In the genomic region with DNA sequence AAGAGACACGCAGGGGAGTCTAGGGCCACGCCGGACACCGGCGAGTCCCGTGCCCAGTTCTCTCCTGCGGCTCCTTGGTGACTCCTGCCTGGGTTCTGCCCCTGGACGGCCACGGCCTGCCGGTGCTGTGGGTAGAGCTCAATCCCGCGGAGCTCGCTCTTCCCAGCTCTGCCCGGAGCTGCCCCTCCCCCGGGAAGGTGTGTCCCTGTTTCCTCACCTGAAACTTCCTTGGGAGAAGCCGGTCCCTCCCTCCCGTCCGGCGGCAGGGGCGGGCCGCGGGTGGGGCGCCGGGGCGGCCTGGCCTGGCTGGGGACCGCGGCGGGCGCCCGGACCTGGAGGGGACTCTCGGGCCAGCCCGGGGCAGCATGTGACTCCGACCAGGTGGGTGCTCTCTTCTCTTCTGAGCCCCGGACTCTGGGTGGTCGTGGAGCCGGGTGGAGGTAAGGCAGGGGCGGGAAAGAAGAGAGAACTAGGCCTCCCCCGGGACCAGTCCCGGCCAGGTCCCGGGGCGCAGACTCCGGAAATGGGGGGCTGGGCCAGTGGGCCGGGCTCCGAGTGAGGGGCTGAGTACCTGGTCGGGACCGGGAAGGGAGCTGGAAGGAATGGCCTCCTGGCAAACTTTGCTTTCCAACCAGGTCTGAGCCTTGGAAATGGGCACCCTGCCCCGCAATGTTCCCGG, we compare ENCODE assay signal across 8 mouse cellular contexts. TPM values are rescaled to one million over a fixed set of nuclear protein-coding genes. Genes with fewer than 3 reads are reported as not detected.
DNase-seq lines count a peak whose midpoint lies in the region; ATAC-seq and TF ChIP-seq lines count a peak whose summit lies in the region.

Gene Arhgef5, plus strand, starts transcription at position 220 of the 679 bp plus-strand sequence.

- no peaks in the 10 kb centered on the region for H3K36me3 ChIP-seq in spleen, adult 2 months (ENCODE audit: control insufficient read depth, insufficient read depth, low read length)
- H3K36me3 ChIP-seq in forebrain, embryonic 10.5 days (replicated peaks): no peaks in the 10 kb centered on the region
- H3K36me3 ChIP-seq in limb, embryonic 10.5 days: no peaks in the 10 kb centered on the region
- H3K36me3 ChIP-seq in midbrain, embryonic 10.5 days: no peaks in the 10 kb centered on the region
- H3K36me3 ChIP-seq in stomach, postnatal 0 days (ENCODE audit: control insufficient read depth, insufficient read depth, low read length): no peaks in the 10 kb centered on the region

- no peaks in the 10 kb centered on the region for H3K9me3 ChIP-seq in forebrain, embryonic 10.5 days
- H3K9me3 ChIP-seq in limb, embryonic 10.5 days (replicated peaks): no peaks in the 10 kb centered on the region
- H3K9me3 ChIP-seq in midbrain, embryonic 10.5 days (replicated peaks): no peaks in the 10 kb centered on the region
- H3K9me3 ChIP-seq in stomach, postnatal 0 days (ENCODE audit: control insufficient read depth, low read length): no peaks in the 10 kb centered on the region

- H3K4me2 ChIP-seq in stomach, postnatal 0 days (replicated peaks; ENCODE audit: low read depth): peak within 1 kb of the TSS; percentile 91

- peak within 1 kb of the TSS; percentile 94 for H3K9ac ChIP-seq in stomach, postnatal 0 days (ENCODE audit: low read length)

- no peak for TF ChIP-seq POLR2A in spleen, adult 2 months (IDR thresholded peaks at IDR 0.05; ENCODE audit: low read depth, low read length)

- ATAC-seq in stomach, postnatal 0 days (ENCODE audit: low FRiP score, low TSS enrichment): peak; percentile 98

- H3K27me3 ChIP-seq in spleen, adult 2 months (ENCODE audit: control insufficient read depth, insufficient read depth, low read length): peaks cover 7% of the 10 kb centered on the region; the same call in 1 of the 2 replicates
- H3K27me3 ChIP-seq in forebrain, embryonic 10.5 days (ENCODE audit: poor library complexity, severe bottlenecking): peaks cover 42% of the 10 kb centered on the region
- peaks cover 27% of the 10 kb centered on the region; the same call in 1 of the 2 replicates for H3K27me3 ChIP-seq in limb, embryonic 10.5 days (ENCODE audit: low read depth, poor library complexity, severe bottlenecking)
- peaks cover 42% of the 10 kb centered on the region for H3K27me3 ChIP-seq in midbrain, embryonic 10.5 days (ENCODE audit: low read depth, poor library complexity, severe bottlenecking)
- H3K27me3 ChIP-seq in stomach, postnatal 0 days (ENCODE audit: control insufficient read depth, insufficient read depth, low read length): no peaks in the 10 kb centered on the region

- peak within 1 kb of the TSS; percentile 43; the same call in 1 of the 2 replicates for H3K27ac ChIP-seq in spleen, adult 2 months (ENCODE audit: insufficient read depth, low read length)
- H3K27ac ChIP-seq in forebrain, embryonic 10.5 days: peak within 1 kb of the TSS; percentile 83
- H3K27ac ChIP-seq in limb, embryonic 10.5 days: peak within 1 kb of the TSS; percentile 91
- peak within 1 kb of the TSS; percentile 82 for H3K27ac ChIP-seq in midbrain, embryonic 10.5 days (replicated peaks)
- peak within 1 kb of the TSS; percentile 93 for H3K27ac ChIP-seq in stomach, postnatal 0 days (replicated peaks)

- no peak for TF ChIP-seq CTCF in spleen, adult 2 months (IDR thresholded peaks at IDR 0.05; ENCODE audit: extremely low read depth, insufficient read depth, insufficient read length, insufficient replicate concordance)
- no peak for TF ChIP-seq CTCF in stomach, postnatal 0 days (IDR thresholded peaks at IDR 0.05; ENCODE audit: low read depth)

- no peak for TF ChIP-seq EP300 in stomach, postnatal 0 days (optimal IDR thresholded peaks at IDR 0.05)

- DNase-seq in spleen, adult 2 months (ENCODE audit: low read depth in 1 of 2, low spot score in 2 of 2): no peak
- DNase-seq in spleen, adult 12 weeks (ENCODE audit: low spot score): no peak
- peak; percentile 25 for DNase-seq in forebrain, embryonic 10.5 days (ENCODE audit: extremely low spot score, low spot score)
- DNase-seq in heart, postnatal 4 days: peak; percentile 51
- DNase-seq in limb, embryonic 10.5 days (ENCODE audit: low spot score): peak; percentile 69
- peak; percentile 47 for DNase-seq in midbrain, embryonic 10.5 days (ENCODE audit: low spot score)
- peak; percentile 94 for DNase-seq in stomach, postnatal 0 days (ENCODE audit: low spot score)
- DNase-seq in c-Kit-positive CD71-positive TER-119-positive erythroid progenitor cells, embryonic 14.5 days (ENCODE audit: low spot score): no peak

- no peaks in the 10 kb centered on the region; the same call in none of the 2 replicates for H3K4me1 ChIP-seq in spleen, adult 2 months (ENCODE audit: control insufficient read depth, insufficient read depth, insufficient read length)
- peaks cover 17% of the 10 kb centered on the region for H3K4me1 ChIP-seq in forebrain, embryonic 10.5 days
- peaks cover 18% of the 10 kb centered on the region for H3K4me1 ChIP-seq in limb, embryonic 10.5 days
- peaks cover 14% of the 10 kb centered on the region for H3K4me1 ChIP-seq in midbrain, embryonic 10.5 days
- no peaks in the 10 kb centered on the region for H3K4me1 ChIP-seq in stomach, postnatal 0 days (replicated peaks; ENCODE audit: control insufficient read depth, insufficient read depth)

- H3K4me3 ChIP-seq in spleen, adult 2 months (ENCODE audit: extremely low read depth, insufficient read depth, insufficient read length): peak within 1 kb of the TSS; percentile 57
- H3K4me3 ChIP-seq in forebrain, embryonic 10.5 days: peak within 1 kb of the TSS; percentile 67
- peak within 1 kb of the TSS; percentile 74 for H3K4me3 ChIP-seq in limb, embryonic 10.5 days
- peak within 1 kb of the TSS; percentile 70 for H3K4me3 ChIP-seq in midbrain, embryonic 10.5 days
- peak within 1 kb of the TSS; percentile 81 for H3K4me3 ChIP-seq in stomach, postnatal 0 days (ENCODE audit: low read depth, low read length)

- whole genome bisulfite sequencing in spleen, adult 2 months: 1% methylated on average over 45 of the region's 48 CpGs
- WGBS in forebrain, embryonic 10.5 days: under 1% methylated on average over 47 of the region's 48 CpGs
- WGBS in limb, embryonic 10.5 days: under 1% methylated on average over 48 of the region's 48 CpGs
- WGBS in midbrain, embryonic 10.5 days: 2% methylated on average over 45 of the region's 48 CpGs
- WGBS in stomach, postnatal 0 days: 0% methylated on average over 27 of the region's 48 CpGs

RNA-seq across cellular contexts. Expression of gene Arhgef5, which starts in this region (rescaled TPM):
- 2.4 and 3.0 TPM in 2 replicates for polyA plus RNA-seq in spleen, adult 2 months (2012; rRNA removed)
- 3.6 and 4.1 TPM in 2 replicates for polyA plus RNA-seq in forebrain, embryonic 10.5 days (2016; fragmentation: Nextera tagmentation; extraction: Ambion mirVana)
- total RNA-seq in heart, postnatal 4 days (2021): 10 to 100 TPM; 18.8 to 19.2 TPM
- polyA plus RNA-seq in limb, embryonic 10.5 days (2016; fragmentation: Nextera tagmentation; extraction: Ambion mirVana): 6.9 and 8.1 TPM in 2 replicates
- 2.5 and 2.9 TPM in 2 replicates for polyA plus RNA-seq in midbrain, embryonic 10.5 days (2016; fragmentation: Nextera tagmentation; extraction: Ambion mirVana)
- 13.4 and 15.8 TPM in 2 replicates for polyA plus RNA-seq in stomach, postnatal 0 days (2015; fragmentation: Nextera tagmentation; extraction: Ambion mirVana)

Comparison
In these comparisons a context has a peak if more than half of its experiments do, and no peak if none do; other contexts are left out.
1. DNase-seq: peak in forebrain, embryonic 10.5 days (single experiment), heart, postnatal 4 days (single experiment), limb, embryonic 10.5 days (single experiment), midbrain, embryonic 10.5 days (single experiment) and stomach, postnatal 0 days (single experiment); none in spleen, adult 2 months (0 of 2), spleen, adult 12 weeks (single experiment) and c-Kit-positive CD71-positive TER-119-positive erythroid progenitor cells, embryonic 14.5 days (single experiment).
2. H3K27ac ChIP-seq: peak in every context shown above with its lines; median percentile 93 in stomach, postnatal 0 days; 91 in limb, embryonic 10.5 days; 83 in forebrain, embryonic 10.5 days; 82 in midbrain, embryonic 10.5 days; 43 in spleen, adult 2 months.
3. Peak in every context shown above with its lines, with median percentiles within 50 percentile points of each other: H3K4me3 ChIP-seq.